Mouse (Mus musculus) layer of hippocampus, adult 11-12 months (tissue): ENCODE data around the gene Sult1e1.

Source experiments
- DNase-seq: peaks from one replicate; pipeline ENCODE4 v3.0.0; 2022; ENCODE audit warnings: low spot score

Sult1e1 gene

DNA sequence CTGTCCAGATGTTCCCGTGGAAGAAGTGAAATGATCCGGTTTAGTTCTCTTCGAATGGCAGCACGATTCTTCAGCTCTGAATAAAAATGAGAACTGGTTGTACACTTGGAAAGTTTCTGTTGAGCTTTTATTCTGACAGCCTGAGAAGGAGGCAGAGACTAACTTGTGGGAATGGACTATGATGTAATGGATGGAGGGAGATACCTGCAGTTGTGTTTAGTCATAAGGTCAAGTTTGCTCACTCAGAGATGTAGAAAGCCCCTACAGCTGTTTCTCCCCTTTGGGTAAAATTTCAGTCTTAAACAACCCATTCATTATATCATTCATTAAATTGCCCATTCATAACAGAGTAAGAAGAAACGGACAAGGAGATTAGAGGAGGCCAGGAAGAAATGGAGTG lies at the start of gene Sult1e1:
Sult1e1 (minus strand) TSS at position 101 of the 400 bp plus-strand sequence.
- no peak for DNase-seq

DNA sequence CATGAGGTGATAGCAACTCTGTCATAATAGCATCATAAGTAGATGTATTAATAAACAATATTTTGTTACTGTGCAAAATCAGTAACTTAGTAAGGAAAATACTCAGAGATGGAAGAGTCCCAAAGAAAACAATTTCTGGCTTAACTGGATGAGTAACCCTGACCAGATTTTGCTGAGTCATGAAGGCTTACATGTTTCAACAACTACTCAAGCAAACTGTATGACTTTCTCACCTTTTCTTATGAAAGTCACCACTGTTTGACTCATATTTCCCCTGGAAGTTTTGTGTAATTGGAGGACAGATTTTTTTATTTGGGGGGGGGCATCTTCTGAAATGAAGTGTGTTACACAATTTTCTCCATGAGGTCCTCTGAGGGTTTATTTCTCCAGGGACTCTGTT lies 31.3 kb upstream of the Sult1e1 start:
- DNase-seq: no peak

DNA sequence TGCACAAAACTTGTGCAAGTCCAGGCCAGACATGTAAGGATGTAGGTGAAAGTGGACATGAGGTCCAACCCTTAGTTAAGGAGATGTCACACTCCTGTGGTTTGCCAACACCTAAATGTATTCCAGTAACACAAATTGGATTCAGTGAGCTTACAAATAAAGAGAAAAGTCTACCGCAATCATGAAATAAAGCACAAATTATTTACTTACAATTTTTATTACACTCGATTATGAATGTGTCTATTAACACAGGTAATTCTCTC lies 23.7 kb upstream of the Sult1e1 start:
- no peak for DNase-seq

DNA sequence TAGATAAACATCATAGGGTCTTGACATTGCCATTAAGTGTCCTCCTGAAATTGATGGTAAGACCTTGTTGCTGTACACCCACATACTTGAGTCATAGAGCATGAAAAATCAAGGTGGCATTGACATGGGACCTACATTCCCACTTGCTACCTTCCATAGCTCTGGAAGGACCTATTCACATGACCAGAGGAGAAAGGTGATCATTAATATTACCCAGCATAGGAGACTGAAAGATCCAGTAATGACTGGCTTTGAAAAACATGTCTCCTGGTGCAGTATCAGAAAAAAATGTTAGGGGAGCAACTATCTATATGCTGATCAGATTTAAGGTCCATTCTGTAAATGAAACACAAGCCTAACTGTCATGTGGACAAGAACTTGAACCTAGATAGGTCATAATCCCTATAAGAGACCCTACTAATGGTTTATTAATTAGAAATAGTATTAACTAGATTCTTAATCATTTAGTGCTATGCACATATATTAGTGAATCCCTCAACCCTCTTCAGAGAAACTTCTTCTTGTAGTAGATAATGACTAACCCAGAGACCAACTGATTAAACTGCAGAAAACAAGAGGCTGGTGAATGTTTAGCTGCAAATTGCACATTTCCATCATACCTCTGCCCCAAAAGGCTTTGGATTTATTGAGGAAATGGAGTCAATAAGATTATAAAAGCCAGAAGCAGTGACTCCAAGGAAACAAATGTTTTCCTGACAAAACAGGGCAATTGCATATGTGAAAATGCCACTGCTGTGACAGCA lies 23.2 kb upstream of the Sult1e1 start:
- DNase-seq: no peak

DNA sequence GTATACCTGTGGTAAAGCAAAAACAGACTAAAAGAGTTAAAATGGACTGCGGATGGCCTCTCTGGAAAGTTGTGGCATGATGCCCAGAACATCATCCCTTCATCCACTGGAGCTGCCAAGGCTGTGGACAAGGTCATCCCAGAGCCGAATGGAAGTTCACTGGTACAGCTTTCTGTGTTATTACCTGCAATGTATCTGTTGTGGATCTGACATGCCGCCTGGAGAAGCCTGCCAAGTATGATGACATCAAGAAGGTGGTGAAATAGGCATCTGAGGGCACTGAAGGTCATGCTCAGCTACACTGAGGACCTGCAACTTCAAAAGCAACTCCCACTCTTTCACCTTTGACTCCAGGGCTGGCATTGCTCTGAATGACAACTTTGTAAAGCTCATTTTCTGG lies 9.6 kb upstream of the Sult1e1 start:
- no peak for DNase-seq

DNA sequence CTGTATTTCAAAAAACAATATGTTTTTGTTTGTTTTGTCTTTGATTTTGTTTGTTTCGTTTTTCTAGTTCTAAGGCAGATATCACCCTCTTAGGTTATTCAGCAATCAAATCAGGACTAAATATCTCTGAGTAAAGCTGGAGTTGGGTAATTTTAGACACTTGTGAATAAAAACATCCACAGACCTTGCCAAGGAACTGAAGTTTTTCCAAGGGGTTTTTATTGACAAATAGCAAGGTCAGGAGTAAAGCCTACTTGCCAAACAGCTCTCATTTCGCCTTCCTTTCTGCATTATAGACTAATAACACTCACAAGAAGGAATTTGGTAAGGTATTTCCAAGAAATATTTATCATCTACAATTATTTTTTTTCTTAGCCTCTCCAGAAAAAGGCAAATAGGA lies 6.5 kb upstream of the Sult1e1 start:
- DNase-seq: no peak

DNA sequence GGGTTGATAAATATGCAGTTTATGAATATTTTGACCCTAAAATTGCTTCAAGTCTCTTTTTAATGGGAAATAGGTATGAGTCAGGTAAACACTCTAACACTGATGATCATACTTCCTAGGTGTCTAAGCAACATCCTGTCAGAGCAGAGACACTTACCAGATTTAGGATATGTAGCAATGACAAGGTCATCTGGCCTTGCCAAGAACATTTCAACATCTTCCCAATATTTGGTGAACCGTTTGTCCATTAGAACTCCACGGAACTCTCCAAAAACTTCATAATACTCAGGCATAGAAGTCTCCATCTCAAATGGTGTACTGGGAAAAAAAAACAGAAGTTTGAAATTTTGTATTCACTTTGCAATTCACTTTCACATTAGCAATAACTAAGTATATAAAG lies 1.5 kb downstream of the Sult1e1 start:
- no peak for DNase-seq

DNA sequence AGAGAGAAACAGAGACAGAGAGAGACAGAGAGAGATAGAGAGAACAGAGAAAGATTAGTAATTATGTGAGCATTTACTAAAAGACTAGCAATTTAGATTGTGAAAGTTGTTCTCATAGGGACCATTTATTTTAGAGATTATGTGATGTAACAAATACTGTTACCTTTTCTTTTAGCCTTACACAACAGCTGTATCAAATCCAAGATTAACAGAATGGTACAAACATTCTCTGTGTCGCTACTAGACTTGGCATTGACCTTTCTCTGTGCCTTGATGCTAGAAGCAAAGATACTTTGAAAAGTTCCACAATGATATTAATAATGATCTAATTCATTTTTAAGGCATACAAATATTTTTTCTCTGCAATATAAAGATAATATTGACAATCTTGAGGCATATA lies 11.0 kb downstream of the Sult1e1 start:
- DNase-seq: no peak

DNA sequence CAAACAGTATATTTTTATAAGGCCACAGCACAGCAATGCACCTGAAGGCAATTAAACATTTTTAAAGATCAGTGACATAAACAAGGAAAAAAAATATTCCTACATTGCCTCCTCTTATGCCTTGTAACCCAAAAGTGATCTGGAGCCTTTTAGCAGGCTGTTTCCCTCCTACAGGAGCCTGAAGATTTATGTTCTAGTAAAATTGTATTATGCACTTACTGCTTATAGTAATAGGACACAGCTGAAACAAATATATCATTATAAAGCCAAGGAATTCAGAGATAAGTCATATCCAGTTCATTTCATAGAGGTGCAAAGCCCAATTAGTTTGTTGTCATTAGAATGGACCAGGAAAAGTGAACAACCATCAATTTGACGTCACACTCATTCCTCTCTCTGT lies 17.2 kb downstream of the Sult1e1 start:
- DNase-seq: no peak

DNA sequence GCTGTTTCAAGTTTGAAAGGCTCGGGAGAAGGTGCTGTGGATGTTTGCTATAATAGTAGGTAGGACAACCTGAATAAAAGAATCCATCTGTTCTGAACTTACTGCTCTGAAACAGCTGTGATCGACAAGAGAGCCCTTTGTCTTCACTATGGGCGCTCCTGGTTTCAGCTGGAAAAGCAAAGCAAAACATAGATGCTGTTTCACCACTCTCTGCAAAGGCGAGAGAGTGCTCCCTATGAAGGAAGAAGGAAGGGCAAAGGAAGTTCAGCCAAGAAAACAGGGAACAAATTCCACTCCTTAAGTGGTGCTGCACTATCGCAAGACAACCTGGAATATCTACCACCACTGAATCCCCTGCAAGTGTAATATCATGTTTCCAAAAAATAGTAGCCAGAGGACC lies 17.9 kb downstream of the Sult1e1 start:
- no peak for DNase-seq

DNA sequence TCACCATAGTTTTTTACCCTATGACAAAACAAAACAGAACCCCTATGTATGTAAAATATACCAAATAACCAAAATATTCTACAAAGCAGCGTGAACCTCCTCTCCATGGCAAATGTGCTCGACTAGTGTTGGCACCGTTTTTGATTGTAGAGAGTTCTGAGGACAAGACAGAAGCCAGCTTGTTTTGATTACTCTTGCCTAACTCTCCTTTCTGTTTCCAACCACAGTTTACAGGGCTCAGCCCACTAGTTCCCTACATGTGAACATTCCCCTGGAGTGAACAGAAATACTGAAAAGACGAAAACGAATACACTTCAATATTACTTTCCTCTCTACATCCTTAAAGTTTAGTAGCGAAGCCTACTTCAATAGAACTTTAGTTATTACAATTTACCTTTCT lies 18.6 kb downstream of the Sult1e1 start:
- DNase-seq: no peak

DNA sequence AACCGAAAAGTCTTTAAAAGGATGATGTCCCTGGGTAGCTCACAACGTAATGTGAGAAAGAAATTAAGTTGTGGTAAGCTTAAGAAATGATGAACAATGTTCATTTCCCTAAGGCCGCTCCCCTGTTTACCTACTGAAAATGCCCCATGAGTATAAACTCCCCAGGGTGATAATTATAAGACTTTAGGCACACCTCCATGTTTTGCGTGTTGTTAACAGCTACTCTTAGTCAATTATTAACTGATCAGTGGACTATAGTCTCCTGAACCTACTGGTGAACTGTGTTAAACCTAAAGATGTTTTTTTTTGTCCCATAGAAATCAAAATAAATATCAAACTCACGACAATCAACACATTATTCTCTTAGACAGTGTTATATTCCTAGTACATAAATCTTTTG lies 22.5 kb downstream of the Sult1e1 start, which contains the start of gene Sult1d1:
Sult1d1 (minus strand) TSS at position 183 of the 400 bp plus-strand sequence.
- DNase-seq: no peak

DNA sequence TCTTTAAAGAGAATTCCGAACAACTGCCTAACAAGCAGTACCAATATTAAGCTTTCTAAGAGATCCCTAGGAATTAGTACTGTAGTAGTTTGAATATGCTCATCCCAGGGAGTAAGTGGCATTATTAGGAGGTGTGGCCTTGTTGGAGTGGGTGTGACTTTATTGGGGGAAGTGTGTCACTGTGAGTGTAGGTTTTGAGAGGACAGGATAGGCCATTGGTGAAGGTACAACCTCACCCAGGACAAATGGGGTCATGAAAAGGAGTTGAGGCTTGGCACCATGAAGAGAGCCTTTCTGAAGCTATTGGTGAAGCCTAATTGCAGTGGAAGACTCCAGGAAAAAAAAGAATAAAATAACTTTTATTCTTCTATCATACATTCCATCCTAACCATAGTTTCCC lies 24.1 kb downstream of the Sult1e1 start:
- DNase-seq: no peak

DNA sequence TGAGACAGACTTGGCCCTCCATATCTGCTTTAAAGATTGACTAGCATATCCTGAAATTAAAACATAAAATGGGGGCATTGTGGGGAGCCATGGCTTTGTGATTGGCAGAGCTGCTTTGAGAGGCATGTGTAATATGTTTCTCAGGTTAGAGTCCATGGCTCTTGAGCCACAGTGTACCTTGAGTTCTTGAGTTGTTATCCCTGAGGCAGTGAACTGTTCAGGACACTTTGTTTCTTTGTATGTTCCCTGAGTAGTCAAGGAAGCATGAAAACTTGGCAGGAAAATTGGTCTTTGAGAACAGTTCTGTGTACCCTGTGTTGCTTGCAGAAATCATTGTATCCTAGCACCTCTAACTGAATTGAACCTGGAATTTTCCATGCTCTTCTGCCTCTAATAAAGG lies 28.4 kb downstream of the Sult1e1 start:
- no peak for DNase-seq

DNA sequence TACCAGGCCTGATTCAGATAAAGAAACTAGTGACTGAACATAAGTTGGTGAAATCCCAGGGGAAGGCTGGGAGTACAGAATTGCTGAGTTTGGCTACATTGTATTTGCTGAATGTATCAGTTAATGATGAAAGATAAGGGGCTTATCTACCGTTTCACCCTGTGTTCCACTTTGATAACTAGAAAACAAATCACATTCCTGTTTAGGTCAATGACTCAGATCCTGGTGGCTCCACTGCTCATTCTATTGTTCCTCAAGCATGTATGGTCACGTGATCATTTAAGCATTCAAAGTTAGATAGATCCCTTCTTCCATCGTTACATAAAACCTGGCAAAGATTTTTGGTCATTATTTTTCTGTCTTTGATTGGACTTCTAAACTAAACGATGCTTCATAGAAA lies 28.9 kb downstream of the Sult1e1 start:
- DNase-seq: no peak

DNA sequence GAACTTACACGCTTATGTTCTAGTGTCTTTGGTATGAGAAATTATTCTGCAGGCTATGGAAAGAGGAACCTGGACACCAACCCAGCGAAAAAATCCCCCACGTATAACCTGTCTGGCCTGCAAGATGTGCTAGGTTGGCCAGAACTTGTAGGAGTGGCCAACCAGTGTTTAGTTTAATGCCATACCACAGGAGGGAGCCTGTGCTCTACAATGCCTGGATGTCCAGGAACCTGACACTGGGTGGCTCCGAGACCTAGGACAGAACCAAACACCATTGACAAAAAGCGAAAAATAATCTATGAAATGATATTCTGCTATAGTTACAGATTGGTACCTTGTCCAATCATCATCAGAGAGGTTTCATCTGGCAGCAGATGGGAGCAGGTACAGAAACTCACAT lies 31.2 kb downstream of the Sult1e1 start:
- no peak for DNase-seq

DNA sequence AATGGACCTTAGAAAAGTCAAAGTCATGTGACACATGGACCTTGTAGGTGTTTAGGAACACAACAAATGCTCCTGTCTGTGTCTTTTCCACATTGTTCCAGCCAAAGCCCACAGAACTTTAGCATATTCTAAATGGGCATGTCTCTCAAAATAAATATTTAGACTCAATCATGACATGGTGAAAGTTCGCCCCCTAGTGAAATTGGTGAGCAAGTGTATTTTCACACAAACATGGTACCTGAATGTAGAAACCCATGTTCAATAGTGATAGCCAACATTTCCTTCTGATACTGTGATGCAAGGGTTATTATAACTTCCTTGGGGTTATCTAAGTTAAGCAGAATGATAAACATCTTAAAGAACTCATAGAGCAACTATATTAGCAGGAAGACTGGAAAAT lies 40.5 kb downstream of the Sult1e1 start:
- no peak for DNase-seq

DNA sequence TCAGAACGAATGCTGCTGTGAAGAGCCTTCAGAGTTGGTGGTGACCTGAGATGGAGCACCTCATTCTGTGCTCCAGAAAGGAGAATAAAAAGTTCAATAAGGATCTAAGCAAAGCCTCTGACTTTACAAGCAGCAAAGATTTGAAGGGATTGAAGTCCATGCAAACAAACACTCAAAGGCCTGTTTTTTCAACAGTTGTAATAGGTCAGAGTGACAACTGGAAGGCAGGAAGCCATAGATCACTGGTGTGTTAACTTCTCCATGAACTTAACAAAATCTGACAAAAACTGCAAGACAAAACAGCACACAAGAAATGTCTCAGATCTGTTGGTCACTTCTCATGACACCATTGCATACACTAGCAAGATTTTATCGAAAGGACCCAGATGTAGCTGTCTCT lies 53.3 kb downstream of the Sult1e1 start, which contains the start of gene Sult1b1:
Sult1b1 (minus strand) TSS at position 85 of the 400 bp plus-strand sequence.
- DNase-seq: no peak

DNA sequence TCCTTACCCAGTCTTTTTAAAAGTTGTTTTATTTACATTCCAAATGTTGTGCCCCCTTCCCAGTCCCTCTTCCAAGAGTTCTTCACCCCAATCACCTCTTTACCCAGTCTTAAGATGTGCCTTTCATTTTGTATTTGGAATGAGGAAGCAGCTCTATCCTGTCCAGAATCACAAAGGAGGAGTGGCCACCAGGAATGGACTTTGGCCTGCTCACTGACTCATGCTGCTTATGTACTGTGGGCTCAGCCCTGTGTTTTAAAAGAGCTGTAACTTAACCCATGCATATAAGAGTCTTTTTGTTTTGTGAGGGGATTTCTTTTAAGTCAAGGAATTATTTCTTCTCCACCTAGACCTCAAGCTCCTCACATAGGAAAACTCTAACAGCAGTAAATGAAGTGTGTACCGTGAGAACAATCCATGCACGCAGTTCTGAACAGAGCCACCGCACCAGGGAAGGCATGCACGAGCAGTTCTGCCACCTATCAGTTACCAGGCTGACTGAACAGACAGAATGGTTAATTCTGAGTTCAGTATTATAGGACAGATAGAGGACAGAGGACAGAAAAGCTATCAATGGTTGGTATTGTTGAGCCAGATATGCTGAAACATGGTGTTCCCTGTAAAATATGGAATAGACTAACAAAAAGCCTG lies 55.3 kb downstream of the Sult1e1 start:
- no peak for DNase-seq

DNA sequence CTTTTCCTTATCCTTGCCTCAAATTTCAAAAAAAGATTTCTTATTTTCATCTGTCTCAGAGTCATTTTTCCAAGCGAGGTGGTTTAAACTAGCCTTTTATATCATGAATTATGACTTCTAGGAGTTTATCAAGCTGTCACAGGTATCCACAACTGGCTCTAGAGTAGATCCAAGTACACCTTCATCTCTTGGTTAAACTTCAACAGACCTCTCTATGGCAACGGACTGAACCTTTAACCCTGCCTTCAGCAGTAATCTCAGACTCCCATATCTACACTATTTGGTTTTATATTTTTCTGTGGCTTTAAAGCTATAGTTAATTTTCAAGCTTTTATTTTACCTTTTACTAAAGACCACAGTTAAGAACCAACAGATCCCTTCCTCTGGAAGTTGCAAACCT lies 59.1 kb downstream of the Sult1e1 start:
- DNase-seq: no peak
